Mouse (Mus musculus) stomach, postnatal 0 days (tissue): ENCODE measurements around the gene Dek.

ENCODE experiments used
- CTCF ChIP-seq: IDR thresholded peaks from 2 replicates; pipeline ENCODE4 v1.5.1; 2016; ENCODE audit warnings: antibody characterized with exemption, low read depth, mild to moderate bottlenecking, moderate library complexity
- EP300 ChIP-seq: optimal IDR thresholded peaks from 2 replicates; pipeline ENCODE3; 2016; ENCODE audit warnings: antibody characterized with exemption

DNA sequence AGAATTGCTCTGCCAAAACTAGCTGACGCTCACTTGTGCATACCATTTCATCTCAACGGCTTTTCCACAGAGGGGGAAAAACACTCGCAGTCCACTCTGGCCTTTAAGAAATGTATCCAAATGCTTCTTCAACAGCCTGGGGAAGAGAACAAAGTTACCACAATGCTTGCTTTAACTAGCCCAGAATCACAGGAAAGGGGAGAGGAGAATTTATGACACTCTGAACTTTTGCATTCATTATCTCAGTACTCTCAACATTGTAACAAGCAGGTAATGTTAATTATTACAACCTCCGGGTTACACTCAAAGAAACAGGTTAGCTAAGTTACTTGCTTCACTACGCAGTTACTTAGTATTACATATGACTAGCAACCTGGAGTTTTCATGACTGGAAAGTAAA is 65.9 kb downstream of the Dek start:
- no peak for TF ChIP-seq EP300
- TF ChIP-seq CTCF: no peak
